Mouse (Mus musculus) adrenal gland, postnatal 14 days (tissue): ENCODE results near the gene Garem2. TPM values are rescaled to one million over a fixed set of nuclear protein-coding genes. Genes with fewer than 3 reads are reported as not detected.
A peak's percentile ranks its signal among the peaks of the same experiment; 100 is the strongest.
"Not testable (repeated sequence)": the region's sequence is repeated elsewhere in the genome, so short reads cannot be mapped to it uniquely, and the experiment has no call there.

Source experiments
- DNase-seq: peaks from one replicate; pipeline ENCODE4 v3.0.0; 2021; ENCODE audit warnings: mixed read lengths
- long read RNA-seq, 2 experiments: library from polyadenylated mRNA; stranded (forward); transcript quantifications; one replicate each; pipeline ENCODE4 v2.0.0; 2021
- total RNA-seq: library from RNA; stranded (reverse); gene quantifications from 2 replicates; pipeline ENCODE4 v1.2.3, GENCODE M21; 2021

Garem2 gene
- 0.19 and 0.26 TPM in 2 replicates for total RNA-seq
- long read RNA-seq, experiment 1, result 0 reads
- long read RNA-seq, experiment 2, partial matches to known transcripts, result 0 of 1 reads
- long read RNA-seq, experiment 2, other reads (novel, unspliced or antisense), result 0 of 1 reads

GRCm38 (mm10) chr5:30104841-30105667 is at the start of gene Garem2:
Gene Garem2, plus strand, starts transcription at chr5:30105161.
- no peak for DNase-seq

GRCm38 (mm10) chr5:30058216-30058731 is 46.7 kb upstream of the Garem2 start:
- no peak for DNase-seq

DNA sequence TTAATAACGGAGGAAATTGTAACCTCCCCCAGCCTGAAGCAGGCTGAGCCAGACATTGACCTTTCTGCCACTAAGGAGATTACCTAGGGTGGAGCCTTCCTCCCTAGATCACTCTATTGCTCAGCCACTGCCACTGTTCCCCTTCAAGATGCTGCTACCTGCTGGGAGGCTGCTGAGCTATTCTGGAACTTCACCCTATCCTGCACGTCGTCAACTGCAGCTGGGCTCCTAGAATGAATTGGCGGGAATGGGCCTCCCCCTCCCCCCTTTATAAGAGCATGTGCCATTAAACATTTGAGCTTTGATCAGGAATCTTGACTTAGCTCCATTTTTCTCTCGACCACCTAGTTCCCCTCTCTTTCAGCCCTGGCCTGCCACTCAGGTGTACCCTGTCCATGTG is 45.4 kb upstream of the Garem2 start:
- DNase-seq, result not testable (repeated sequence)

DNA sequence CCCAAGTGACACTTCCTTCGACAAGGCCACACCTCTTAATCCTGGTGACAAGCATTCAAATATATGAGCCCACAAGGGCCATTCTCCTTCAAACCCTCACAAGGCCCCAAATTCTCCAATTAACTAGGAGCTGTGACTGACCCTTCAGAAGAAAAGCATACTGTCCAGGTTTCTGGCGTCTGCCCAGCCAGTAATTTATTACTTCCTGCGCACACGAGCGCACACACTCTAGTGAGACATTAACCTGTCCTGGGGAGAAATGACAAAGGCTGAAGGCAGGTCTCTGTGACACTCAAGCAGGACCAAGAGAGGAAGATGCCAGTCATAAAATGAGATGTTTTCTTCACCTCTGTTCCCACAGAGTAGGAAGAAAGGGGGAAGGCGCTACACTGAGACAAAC is 37.2 kb upstream of the Garem2 start:
- no peak for DNase-seq

- no peak for DNase-seq
Measured at GRCm38 (mm10) chr5:30071677-30072076, 33.3 kb upstream of the Garem2 start.

- no peak for DNase-seq
Measured at GRCm38 (mm10) chr5:30072377-30072776, 32.6 kb upstream of the Garem2 start.

- DNase-seq, result peak; percentile 90
Measured at GRCm38 (mm10) chr5:30072825-30073821, 31.8 kb upstream of the Garem2 start, which contains the start of gene Tyms. Gene Tyms, minus strand, starts transcription at chr5:30073617.

DNA sequence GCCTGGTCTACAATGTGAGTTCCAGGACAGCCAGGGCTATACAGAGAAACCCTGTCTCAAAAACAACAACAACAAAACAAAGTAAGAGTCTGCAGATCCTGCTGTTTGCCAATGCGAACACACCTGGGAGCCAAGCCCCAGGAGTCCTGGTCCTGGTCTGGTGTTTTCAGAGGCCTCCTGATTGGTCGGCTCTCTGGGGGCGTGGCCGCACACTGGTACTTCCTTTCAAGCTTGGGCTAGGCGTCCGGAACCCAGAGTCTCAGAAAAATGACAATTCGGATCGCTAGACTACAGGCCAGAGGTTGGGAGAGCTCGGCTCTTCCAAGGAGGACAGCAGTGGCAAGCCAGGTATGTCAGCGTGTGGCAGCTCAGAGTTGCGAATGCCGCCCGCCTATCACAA is 12.3 kb upstream of the Garem2 start:
- no peak for DNase-seq

- no peak for DNase-seq
Measured at GRCm38 (mm10) chr5:30094399-30094798, 10.6 kb upstream of the Garem2 start.

- no peak for DNase-seq
Measured at GRCm38 (mm10) chr5:30095731-30096130, 9.2 kb upstream of the Garem2 start.

DNA sequence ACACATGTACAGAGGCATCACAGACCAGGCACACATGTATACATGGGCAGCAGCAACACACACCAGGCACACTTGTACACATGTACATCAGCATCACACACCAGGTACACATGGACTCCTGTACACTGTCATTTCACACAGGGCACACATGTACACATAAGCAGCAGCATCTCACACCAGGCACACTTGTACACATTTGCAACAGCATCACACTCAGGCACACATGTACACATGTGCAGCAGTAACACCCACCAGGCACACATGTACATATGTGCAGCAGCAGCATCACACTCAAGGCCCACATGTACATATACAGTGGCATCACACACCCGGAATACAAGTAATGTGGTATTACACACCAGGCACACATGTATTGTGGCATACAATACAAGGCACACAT is 6.7 kb upstream of the Garem2 start:
- no peak for DNase-seq

GRCm38 (mm10) chr5:30103340-30103739 is 1.6 kb upstream of the Garem2 start:
- DNase-seq, result no peak

DNA sequence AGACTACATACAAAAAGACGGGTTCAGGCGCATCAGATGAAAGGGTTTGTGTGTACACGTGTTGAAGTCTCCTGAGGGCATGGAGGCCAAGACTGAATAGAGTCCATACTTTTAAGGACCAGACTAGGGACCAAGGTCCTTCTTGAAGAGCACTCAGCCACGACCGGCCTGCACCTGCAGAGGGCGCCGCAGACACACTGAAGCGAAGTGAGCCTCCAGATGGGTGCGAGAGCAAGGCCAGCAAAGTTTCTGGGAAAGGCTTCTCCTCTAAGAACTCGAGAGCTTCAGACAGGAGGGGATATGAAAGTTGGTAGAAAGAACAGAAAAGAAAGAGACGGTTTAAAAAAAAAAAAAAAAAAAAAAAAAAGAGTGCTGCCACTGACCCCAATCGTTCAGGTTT is 622 bp upstream of the Garem2 start:
- DNase-seq, result peak; percentile 76

- no peak for DNase-seq
Measured at GRCm38 (mm10) chr5:30105668-30106300, 823 bp downstream of the Garem2 start, which contains the start of gene 3110082J24Rik. Gene 3110082J24Rik, minus strand, starts transcription at chr5:30106086.

DNA sequence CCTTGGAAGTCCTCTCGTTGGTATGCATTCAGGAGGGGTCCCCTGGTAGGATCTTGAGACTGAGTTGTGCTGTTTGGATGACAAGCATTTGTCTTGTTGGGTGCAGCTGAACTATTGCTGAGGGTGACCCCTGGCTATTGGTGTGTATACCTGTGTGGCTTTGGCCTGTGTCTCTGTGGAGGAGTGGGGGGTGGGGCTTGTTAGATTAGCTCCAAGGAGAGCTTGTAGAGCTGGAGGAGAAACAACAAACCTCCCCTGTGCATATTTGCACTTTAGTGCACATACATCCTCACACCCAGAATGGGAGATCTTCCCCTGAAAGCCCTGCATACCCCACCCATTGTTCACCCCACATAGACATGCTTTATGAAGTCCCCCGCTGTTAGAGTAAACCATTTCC is 1.8 kb downstream of the Garem2 start:
- DNase-seq, result no peak

DNA sequence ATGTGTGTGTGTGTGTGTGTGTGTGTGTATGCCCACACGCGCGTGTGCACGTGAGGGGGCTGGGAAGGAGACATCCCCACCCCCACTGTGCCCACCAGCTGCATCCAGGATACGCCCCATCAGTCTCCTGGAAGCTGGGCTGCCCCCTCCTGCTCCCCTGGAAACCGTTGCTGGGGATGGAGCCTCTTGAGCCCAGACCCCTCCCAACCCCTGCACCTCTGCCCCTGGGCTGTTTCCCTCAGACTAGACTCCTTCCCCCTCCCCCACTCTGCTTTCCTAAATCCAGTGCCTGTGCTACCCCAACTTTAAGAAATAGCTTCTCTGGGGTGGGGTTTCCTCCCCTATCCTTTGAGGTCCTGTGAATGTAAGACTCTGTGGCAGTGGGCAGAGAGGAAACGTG is 2.2 kb downstream of the Garem2 start:
- DNase-seq, result no peak

DNA sequence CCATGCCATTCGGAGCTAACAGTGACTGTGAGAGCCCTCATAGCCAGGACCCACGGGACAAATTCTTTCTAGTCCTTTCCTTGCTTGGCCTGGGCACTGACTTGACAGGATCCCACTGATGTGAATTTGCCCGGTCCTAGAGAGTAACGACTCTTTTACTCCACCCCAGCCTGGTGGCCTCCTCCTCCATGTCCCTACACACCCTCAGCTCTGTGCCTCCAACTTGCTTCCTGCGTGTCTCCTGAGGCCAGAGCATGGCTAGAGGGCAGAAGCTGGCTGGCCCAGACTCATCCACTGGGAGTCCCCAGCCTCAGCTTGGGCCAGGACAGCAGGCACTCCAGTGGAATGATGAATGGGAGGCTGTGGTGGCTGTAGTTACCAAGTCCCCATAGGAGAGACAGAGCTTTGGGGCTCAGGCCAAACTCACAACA is 2.7 kb downstream of the Garem2 start:
- peak; percentile 62 for DNase-seq

- DNase-seq, result no peak
Measured at GRCm38 (mm10) chr5:30108233-30108632, 3.3 kb downstream of the Garem2 start.

- DNase-seq, result no peak
Measured at GRCm38 (mm10) chr5:30109899-30110298, 4.9 kb downstream of the Garem2 start.

- DNase-seq, result no peak
Measured at GRCm38 (mm10) chr5:30110371-30111060, 5.6 kb downstream of the Garem2 start.

DNA sequence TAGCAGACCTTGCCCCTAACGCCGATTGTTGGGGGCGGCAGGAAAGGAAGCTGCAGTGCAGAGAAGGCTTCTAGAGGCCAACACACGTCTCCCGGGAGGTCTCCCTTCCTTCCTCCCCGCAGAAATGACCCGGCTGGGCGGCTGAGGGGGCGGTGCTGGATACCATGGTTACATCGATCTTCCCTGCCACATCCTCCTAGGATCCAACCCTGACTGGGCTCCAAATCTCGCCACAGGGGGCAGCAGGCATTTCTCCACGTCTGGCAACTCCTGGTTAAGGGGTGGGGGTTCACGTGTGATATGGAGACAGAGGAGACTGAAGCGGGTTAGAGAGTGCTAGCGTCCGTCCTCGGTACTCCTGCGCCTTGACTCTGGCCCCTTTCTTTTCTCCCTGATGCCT is 6.2 kb downstream of the Garem2 start:
- peak; percentile 60 for DNase-seq
